Mouse (Mus musculus) megakaryocyte, embryonic 14.5 days (primary cell): ENCODE measurements around the gene Polr2i.

ENCODE experiments used
- FLI1 ChIP-seq: IDR thresholded peaks from 2 replicates; pipeline ENCODE4 v1.6.1; 2012; ENCODE audit warnings: low read length, inconsistent platforms, mixed read lengths
- GATA1 ChIP-seq: IDR thresholded peaks from 3 replicates; pipeline ENCODE4 v1.6.1; 2012; ENCODE audit warnings: mixed read lengths, low read length, inconsistent platforms, borderline replicate concordance

DNA sequence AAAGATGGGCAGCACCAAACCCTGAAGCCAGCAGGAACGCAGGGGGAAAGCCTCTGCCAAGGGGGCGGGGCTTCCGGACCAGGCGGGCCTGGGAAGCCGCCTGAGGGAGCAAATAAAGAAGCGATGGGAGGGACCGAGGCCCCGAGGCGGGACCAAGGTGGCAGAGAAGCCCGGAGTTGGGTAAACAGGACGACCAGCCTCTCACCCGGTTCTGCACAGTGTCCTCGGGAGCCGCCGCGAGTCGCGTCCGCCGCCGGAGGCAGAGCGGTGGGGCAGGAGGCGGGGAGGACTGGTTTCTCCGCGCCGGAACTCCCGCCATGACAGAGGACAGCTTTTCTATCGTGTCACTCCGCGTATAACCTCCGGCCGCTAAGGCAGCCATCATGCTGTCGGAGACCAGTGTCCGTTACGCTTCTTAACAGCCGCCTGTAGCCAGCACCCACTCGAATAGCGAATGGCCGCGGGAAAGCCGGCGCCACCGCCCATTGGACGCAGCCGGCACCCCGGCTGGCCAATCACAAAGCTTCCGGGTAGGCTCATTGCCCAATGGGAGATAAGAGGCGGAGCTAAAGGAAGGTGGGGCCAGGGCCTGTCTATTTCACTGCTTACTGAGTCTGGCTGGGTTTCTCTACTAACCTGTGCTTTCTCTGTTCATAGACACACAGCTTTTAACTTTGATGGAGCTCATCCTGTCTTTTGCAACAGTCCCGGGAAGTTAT is 48.4 kb downstream of the Polr2i start, which contains the start of the genes Thap8 and Wdr62:
- TF ChIP-seq GATA1 (no peak), FLI1 (peak; percentile 38; the same call in 1 of the 2 replicates)
